Mouse (Mus musculus) forebrain, embryonic 11.5 days (tissue): ENCODE results near the gene Phf24. TPM values are rescaled to one million over a fixed set of nuclear protein-coding genes. Genes with fewer than 3 reads are reported as not detected.

ENCODE experiments used
- ATAC-seq: fragments of 200-750 bp; cut with Nextera tagmentation; replicated peaks from 2 replicates; pipeline ENCODE4 v1.8.0; 2017; ENCODE audit warnings: moderate TSS enrichment; ENCODE audit not compliant: low FRiP score
- DNase-seq: peaks from one replicate; pipeline ENCODE4 v3.0.0-alpha.2; 2017; ENCODE audit warnings: low spot score
- H3K27ac ChIP-seq: fragments of 300-500 bp; sonication (generic); 2 replicates; pipeline ENCODE4 v1.5.1; 2014; ENCODE audit warnings: low read depth, low read length
- H3K27me3 ChIP-seq: fragments of 300-500 bp; sonication (generic); 2 replicates; pipeline ENCODE4 v1.6.1; 2014; ENCODE audit warnings: mild to moderate bottlenecking, low read length, mixed read lengths; ENCODE audit not compliant: control insufficient read depth, insufficient read depth
- H3K36me3 ChIP-seq: fragments of 300-500 bp; sonication (generic); 2 replicates; pipeline ENCODE4 v1.6.1; 2014; ENCODE audit warnings: mild to moderate bottlenecking, low read length, moderate library complexity, mixed read lengths; ENCODE audit not compliant: control insufficient read depth, insufficient read depth
- H3K4me1 ChIP-seq: fragments of 300-500 bp; sonication (generic); replicated peaks from 2 replicates; pipeline ENCODE4 v1.6.1; 2014; ENCODE audit warnings: low read length, mixed read lengths; ENCODE audit not compliant: control insufficient read depth, insufficient read depth
- H3K4me2 ChIP-seq: fragments of 300-500 bp; sonication (generic); 2 replicates; pipeline ENCODE4 v1.6.1; 2014; ENCODE audit warnings: low read depth, mild to moderate bottlenecking, low read length, moderate library complexity, mixed read lengths; ENCODE audit not compliant: severe bottlenecking
- H3K4me3 ChIP-seq: fragments of 300-500 bp; sonication (generic); 2 replicates; pipeline ENCODE4 v1.5.1; 2014; ENCODE audit warnings: low read depth, low read length
- H3K9ac ChIP-seq: fragments of 300-500 bp; sonication (generic); 2 replicates; pipeline ENCODE4 v1.6.1; 2014; ENCODE audit warnings: low read length
- H3K9me3 ChIP-seq: fragments of 300-500 bp; sonication (generic); 2 replicates; pipeline ENCODE4 v1.6.1; 2016; ENCODE audit warnings: low read length, mixed read lengths; ENCODE audit not compliant: control insufficient read depth
- WGBS: fragments of 180-500 bp; shearing (Covaris S2); extraction: QIAGEN DNeasy Blood & Tissue Kit; methylation state at CpG from one replicate; pipeline ENCODE4 v1.1.7; 2014; 5-methylcytosine and 5-hydroxymethylcytosine counted together
- polyA plus RNA-seq: library from polyadenylated mRNA; unstranded; fragments of >200 nt; fragmentation: Nextera tagmentation; extraction: Ambion mirVana; gene quantifications from 2 replicates; pipeline ENCODE4 v1.2.1, GENCODE M21; 2014

Gene Phf24
- polyA plus RNA-seq, 1 experiment from 2014 or later, result 1.3 TPM

DNA sequence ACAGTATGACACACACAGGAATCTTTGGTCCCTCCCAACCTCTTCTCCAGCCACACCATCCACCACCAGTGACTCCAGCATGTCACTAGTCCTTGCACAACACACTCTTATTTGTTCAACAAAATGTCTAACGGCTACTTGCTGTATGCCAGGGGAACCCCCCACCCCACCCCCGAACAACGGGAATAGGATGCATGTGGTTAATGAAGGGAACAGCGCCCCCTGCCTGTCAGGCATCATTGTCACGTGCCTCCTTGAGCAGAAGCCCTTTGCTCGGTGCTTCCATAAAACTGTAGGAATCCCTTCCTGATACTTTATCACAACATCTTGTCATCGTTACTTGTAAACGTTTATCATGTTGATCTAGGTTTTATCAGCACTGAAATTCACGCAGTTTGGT is 14.3 kb upstream of the Phf24 start:
- no peak overlapping the region for H3K4me3 ChIP-seq
- whole genome bisulfite sequencing, result 69% methylated on average over 9 of the region's 9 CpGs
- H3K4me2 ChIP-seq, result no peak overlapping the region
- no peaks in the 10 kb centered on the region for H3K27me3 ChIP-seq
- 0 out of 2 replicates have a peak, but pooled peaks cover 3% of the 10 kb centered on the region for H3K4me1 ChIP-seq
- H3K9me3 ChIP-seq, result no peaks in the 10 kb centered on the region
- DNase-seq (peak; percentile 62), ATAC-seq (no peak)
- H3K36me3 ChIP-seq, result no peaks in the 10 kb centered on the region
- H3K9ac ChIP-seq, result no peak overlapping the region
- H3K27ac ChIP-seq, result no peak overlapping the region

DNA sequence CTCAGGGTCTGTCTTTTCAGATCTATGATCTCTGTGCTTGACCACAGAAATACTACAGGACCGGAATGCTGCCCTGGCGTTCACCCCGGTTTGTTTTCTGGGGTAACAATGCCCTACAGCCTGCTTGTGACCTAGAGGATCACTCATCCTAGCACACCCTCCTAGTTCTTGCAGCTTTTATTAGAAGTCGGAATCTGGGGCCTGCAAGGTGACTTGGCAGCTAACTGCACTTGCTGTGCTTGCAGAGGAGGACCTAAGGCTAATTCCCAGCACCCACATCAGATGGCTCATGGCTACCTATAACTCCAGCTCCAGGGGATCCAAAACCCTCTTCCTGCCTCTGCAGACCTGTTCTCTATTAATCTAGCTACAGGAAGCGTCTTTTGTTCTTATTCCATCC is 13.7 kb upstream of the Phf24 start:
- Histone ChIP-seq H3K4me1 (0 out of 2 replicates have a peak, but pooled peaks cover 3% of the 10 kb centered on the region), H3K36me3 (no peaks in the 10 kb centered on the region), H3K27me3 (no peaks in the 10 kb centered on the region), H3K4me3 (no peak overlapping the region), H3K9ac (no peak overlapping the region), H3K27ac (no peak overlapping the region), H3K4me2 (no peak overlapping the region), H3K9me3 (no peaks in the 10 kb centered on the region)
- ATAC-seq, result no peak
- DNase-seq, result no peak
- WGBS, result 89% methylated on average over 5 of the region's 5 CpGs

DNA sequence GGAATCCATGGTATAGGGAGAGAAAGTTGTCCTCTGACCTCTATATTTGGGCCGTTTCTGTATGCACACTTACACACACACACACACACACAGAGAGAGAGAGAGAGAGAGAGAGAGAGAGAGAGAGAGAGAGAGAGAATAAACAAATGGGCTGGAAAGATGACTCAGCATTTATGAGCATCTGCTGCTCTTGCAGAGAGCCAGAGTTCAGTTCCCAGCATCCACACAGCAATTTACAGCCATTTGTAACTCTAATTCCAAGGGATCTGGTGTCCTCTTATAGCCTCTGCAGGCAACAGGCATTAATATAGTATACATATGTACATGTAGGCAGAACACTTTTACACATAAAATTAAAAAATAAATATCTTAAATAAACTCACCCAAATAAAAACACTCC is 12.5 kb upstream of the Phf24 start:
- Histone ChIP-seq H3K4me2 (no peak overlapping the region), H3K36me3 (no peaks in the 10 kb centered on the region), H3K27ac (no peak overlapping the region), H3K4me1 (0 out of 2 replicates have a peak, but pooled peaks cover 3% of the 10 kb centered on the region), H3K4me3 (no peak overlapping the region), H3K9me3 (no peaks in the 10 kb centered on the region), H3K27me3 (no peaks in the 10 kb centered on the region), H3K9ac (no peak overlapping the region)
- ATAC-seq (no peak), DNase-seq (no peak)
- 83% methylated on average over 1 of the region's 1 CpGs for WGBS

DNA sequence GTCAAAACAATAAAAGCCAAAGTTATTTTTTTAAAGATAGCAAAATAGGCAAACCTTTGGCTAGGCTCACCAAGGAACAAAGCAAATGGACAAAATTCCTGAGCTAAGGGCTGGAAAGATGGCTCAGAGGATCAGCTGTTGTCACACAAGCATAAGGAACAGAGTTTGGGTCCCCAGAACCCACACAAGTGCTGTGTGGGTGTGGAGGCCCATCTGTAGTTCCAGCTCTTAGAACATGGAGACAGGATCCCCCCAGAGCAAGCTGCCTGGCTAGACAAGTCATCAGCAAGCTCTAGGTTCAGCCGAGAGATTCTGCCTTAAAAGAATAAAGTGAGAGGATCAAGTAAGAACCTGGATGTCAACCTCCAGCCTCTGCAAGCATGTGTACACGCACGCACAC is 11.9 kb upstream of the Phf24 start:
- H3K9ac ChIP-seq, result no peak overlapping the region
- H3K4me2 ChIP-seq, result no peak overlapping the region
- no peaks in the 10 kb centered on the region for H3K36me3 ChIP-seq
- DNase-seq (no peak), ATAC-seq (no peak)
- no peak overlapping the region for H3K27ac ChIP-seq
- no peaks in the 10 kb centered on the region for H3K9me3 ChIP-seq
- H3K4me3 ChIP-seq, result no peak overlapping the region
- H3K27me3 ChIP-seq, result no peaks in the 10 kb centered on the region
- WGBS, result 69% methylated on average over 3 of the region's 3 CpGs
- 0 out of 2 replicates have a peak, but pooled peaks cover 3% of the 10 kb centered on the region for H3K4me1 ChIP-seq

GRCm38 (mm10) chr4:42904966-42905365 is 11.5 kb upstream of the Phf24 start:
- Histone ChIP-seq H3K4me2 (no peak overlapping the region), H3K36me3 (no peaks in the 10 kb centered on the region), H3K9me3 (no peaks in the 10 kb centered on the region), H3K4me3 (no peak overlapping the region), H3K27ac (no peak overlapping the region), H3K4me1 (0 out of 2 replicates have a peak, but pooled peaks cover 3% of the 10 kb centered on the region), H3K9ac (no peak overlapping the region), H3K27me3 (no peaks in the 10 kb centered on the region)
- 54% methylated on average over 6 of the region's 6 CpGs for WGBS
- no peak for DNase-seq
- ATAC-seq, result no peak

GRCm38 (mm10) chr4:42913391-42913790 is 3.1 kb upstream of the Phf24 start:
- WGBS, result 59% methylated on average over 10 of the region's 10 CpGs
- H3K27me3 ChIP-seq, result peaks cover 16% of the 10 kb centered on the region
- DNase-seq, result no peak

GRCm38 (mm10) chr4:42915311-42915710 is 1.1 kb upstream of the Phf24 start:
- no peak overlapping the region for H3K27ac ChIP-seq
- DNase-seq, result no peak
- H3K36me3 ChIP-seq, result no peaks in the 10 kb centered on the region
- no peak overlapping the region for H3K9ac ChIP-seq
- H3K27me3 ChIP-seq, result peaks cover 20% of the 10 kb centered on the region
- no peak overlapping the region for H3K4me2 ChIP-seq
- no peaks in the 10 kb centered on the region; the same call in 1 of the 2 replicates for H3K4me1 ChIP-seq
- no peak for ATAC-seq
- no peaks in the 10 kb centered on the region for H3K9me3 ChIP-seq
- H3K4me3 ChIP-seq, result no peak overlapping the region
- WGBS, result 86% methylated on average over 12 of the region's 12 CpGs

More at GRCm38 (mm10) chr4:42913391-42913790, 3.1 kb upstream of the Phf24 start:
- H3K27ac ChIP-seq, result no peak overlapping the region
- H3K4me1 ChIP-seq, result no peaks in the 10 kb centered on the region; the same call in 1 of the 2 replicates
- H3K36me3 ChIP-seq, result no peaks in the 10 kb centered on the region
- H3K4me2 ChIP-seq, result no peak overlapping the region
- ATAC-seq, result no peak
- no peak overlapping the region for H3K9ac ChIP-seq
- H3K9me3 ChIP-seq, result no peaks in the 10 kb centered on the region
- no peak overlapping the region for H3K4me3 ChIP-seq

GRCm38 (mm10) chr4:42915966-42916365 is 494 bp upstream of the Phf24 start:
- H3K4me1 ChIP-seq, result no peaks in the 10 kb centered on the region; the same call in 1 of the 2 replicates
- H3K9ac ChIP-seq, result no peak overlapping the region
- no peak overlapping the region for H3K4me2 ChIP-seq
- DNase-seq, result no peak
- H3K27ac ChIP-seq, result no peak overlapping the region
- H3K36me3 ChIP-seq, result no peaks in the 10 kb centered on the region
- peaks cover 20% of the 10 kb centered on the region for H3K27me3 ChIP-seq
- no peak overlapping the region for H3K4me3 ChIP-seq
- WGBS, result 68% methylated on average over 1 of the region's 1 CpGs
- H3K9me3 ChIP-seq, result no peaks in the 10 kb centered on the region
- ATAC-seq, result no peak

DNA sequence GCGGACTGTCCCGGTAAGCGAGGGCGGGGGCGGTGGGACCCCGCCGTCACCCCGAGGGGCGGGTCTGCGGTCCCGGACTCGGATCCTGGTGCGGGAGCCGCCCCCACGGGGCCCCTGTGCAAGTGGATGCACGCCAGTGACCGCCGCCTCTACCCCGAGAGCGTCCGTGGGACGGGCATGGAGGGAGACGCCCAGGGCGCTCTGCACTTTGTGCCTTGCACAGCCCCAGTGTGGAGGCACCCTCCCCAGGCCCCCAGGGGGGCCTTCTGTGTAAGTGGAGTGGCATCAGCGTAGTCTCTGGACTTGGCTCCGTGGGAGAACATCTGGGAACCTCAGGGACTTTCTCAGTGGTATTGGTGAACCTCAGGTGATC is 928 bp downstream of the Phf24 start:
- Histone ChIP-seq H3K9ac (peak overlapping the region; percentile 72), H3K4me1 (no peaks in the 10 kb centered on the region; the same call in 1 of the 2 replicates), H3K36me3 (no peaks in the 10 kb centered on the region), H3K9me3 (no peaks in the 10 kb centered on the region), H3K4me3 (peak overlapping the region; percentile 67), H3K27ac (no peak overlapping the region), H3K27me3 (peaks cover 20% of the 10 kb centered on the region), H3K4me2 (peak overlapping the region; percentile 93)
- 3% methylated on average over 26 of the region's 26 CpGs for WGBS
- ATAC-seq, result 0 out of 2 replicates have a peak, but pooled peaks have one; percentile 21
- peak; percentile 67 for DNase-seq
